Mouse (Mus musculus): ENCODE measurements at regions not wholly inside any gene's neighbourhood (a gene's known extent, or its start where the extent isn't known, plus 50 kb on each side); places are given as distances from the start of the nearest gene placed in this dataset.

- no peak for TF ChIP-seq CTCF (IDR thresholded peaks at IDR 0.05)
- TF ChIP-seq EP300 (IDR thresholded peaks at IDR 0.05), result no peak
Measured at GRCm38 (mm10) chr12:25871816-25872215, 543.2 kb downstream of the Rnf144a start.

Measured in lung, postnatal 0 days (tissue).